Comparison of ENCODE assay signal across 10 mouse cellular contexts in the genomic region with DNA sequence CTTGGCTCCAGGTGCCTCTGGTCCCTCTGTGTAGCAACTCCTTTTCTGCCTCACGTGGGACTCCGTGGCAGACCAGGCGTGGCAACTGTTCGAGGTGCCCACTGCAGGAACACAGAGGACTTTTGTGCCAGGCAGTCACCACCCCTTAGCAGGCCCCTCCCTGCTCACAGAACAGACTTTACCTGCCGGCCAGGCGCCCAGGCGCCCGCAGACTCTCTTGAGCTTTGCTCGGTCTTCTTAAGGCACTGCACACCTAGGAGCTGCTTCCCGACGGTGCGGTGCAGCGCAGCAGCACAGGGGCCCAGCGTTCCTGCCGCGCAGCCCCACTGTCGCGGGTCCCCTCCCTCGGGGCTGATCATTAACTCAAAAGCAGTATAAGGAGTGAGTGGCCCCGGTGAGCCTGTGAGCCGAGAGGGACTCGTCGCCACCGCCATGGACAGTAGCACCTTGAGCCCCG. TPM values are rescaled to one million over a fixed set of nuclear protein-coding genes. Genes with fewer than 3 reads are reported as not detected.
DNase-seq lines count a peak whose midpoint lies in the region; ATAC-seq and TF ChIP-seq lines count a peak whose summit lies in the region.
"Had no signal": no experiment of that assay in that cellular context is flagged by ENCODE, and none has a peak within 500 bp of the region (broad histone marks: within the 10 kb centered on the region; RNA-seq: fewer than 3 reads in every experiment).

A gene (plus strand): TSS at position 195 of the 457 bp plus-strand sequence.

- DNase-seq in ES-E14 (ENCODE audit: low read depth, low spot score): no peak
- no peak for DNase-seq in embryonic facial prominence, embryonic 14.5 days (ENCODE audit: low spot score)
- peak; percentile 61 for DNase-seq in kidney, adult 9 months
- DNase-seq in lung, postnatal 25 days (ENCODE audit: low spot score): peak; percentile 12
- DNase-seq in frontal cortex, postnatal 25 days (ENCODE audit: low spot score in 2 of 2): no peak
- DNase-seq in left cerebral cortex, postnatal 25 days (ENCODE audit: low spot score in 2 of 2): no peak
- DNase-seq in frontal cortex, postnatal 14 days (ENCODE audit: low spot score in 2 of 2): no peak
- DNase-seq in left cerebral cortex, postnatal 10 days (ENCODE audit: extremely low spot score in 1 of 2, low spot score in 2 of 2): no peak

- ATAC-seq in embryonic facial prominence, embryonic 14.5 days (ENCODE audit: low read depth): no peak; the same call in 1 of the 2 replicates

- no peaks in the 10 kb centered on the region for H3K9me3 ChIP-seq in ES-E14 (ENCODE audit: control insufficient read depth, insufficient read depth, low read depth, low read length)
- H3K9me3 ChIP-seq in embryonic facial prominence, embryonic 14.5 days (ENCODE audit: control insufficient read depth, low read length): no peaks in the 10 kb centered on the region

- peaks cover 6 to 20% of the 10 kb centered on the region in 2 experiments for H3K4me1 ChIP-seq in ES-E14 (ENCODE audit: control insufficient read depth in 2 of 2, insufficient read depth in 2 of 2, low read length in 2 of 2, poor library complexity in 1 of 2)
- peaks cover 5% of the 10 kb centered on the region; the same call in 1 of the 2 replicates for H3K4me1 ChIP-seq in embryonic facial prominence, embryonic 14.5 days (ENCODE audit: control insufficient read depth, insufficient read depth, low read length)

- intact Hi-C loops in left cerebral cortex, postnatal 25 days (cut with DNase I): no loop called here
- intact Hi-C loops in left cerebral cortex, postnatal 10 days (cut with DNase I): no loop called here

- WGBS in embryonic facial prominence, embryonic 14.5 days: 13% methylated on average over 21 of the region's 25 CpGs

- H3K36me3 ChIP-seq in ES-E14 (ENCODE audit: control insufficient read depth, insufficient read depth, low read length, poor library complexity, severe bottlenecking): no peaks in the 10 kb centered on the region
- no peaks in the 10 kb centered on the region for H3K36me3 ChIP-seq in embryonic facial prominence, embryonic 14.5 days (ENCODE audit: control insufficient read depth, insufficient read depth, low read length)

- peaks cover 38% of the 10 kb centered on the region for H3K27me3 ChIP-seq in embryonic facial prominence, embryonic 14.5 days (replicated peaks; ENCODE audit: control insufficient read depth, insufficient read depth, low read length)

- H3K4me2 ChIP-seq in embryonic facial prominence, embryonic 14.5 days (ENCODE audit: low read depth, low read length): peak within 1 kb of the TSS; percentile 26

- peak within 1 kb of the TSS; percentile 42 to 57 for H3K4me3 ChIP-seq in ES-E14 (ENCODE audit: insufficient read depth in 1 of 2, low read depth in 1 of 2, low read length in 2 of 2, poor library complexity in 1 of 2, severe bottlenecking in 1 of 2)
- H3K4me3 ChIP-seq in embryonic facial prominence, embryonic 14.5 days (ENCODE audit: low read depth, low read length): peak within 1 kb of the TSS; percentile 14
- H3K4me3 ChIP-seq: myocyte had no signal

- no peak within 1 kb of the TSS for H3K27ac ChIP-seq in ES-E14 (ENCODE audit: insufficient read depth, low read depth, low read length, poor library complexity, severe bottlenecking)
- no peak within 1 kb of the TSS for H3K27ac ChIP-seq in embryonic facial prominence, embryonic 14.5 days (replicated peaks; ENCODE audit: low read depth, low read length)

- H3K9ac ChIP-seq in ES-E14 (ENCODE audit: insufficient read depth, low read depth, low read length, poor library complexity, severe bottlenecking): peak within 1 kb of the TSS; percentile 9; the same call in 1 of the 2 replicates
- no peak within 1 kb of the TSS for H3K9ac ChIP-seq in embryonic facial prominence, embryonic 14.5 days (ENCODE audit: low read depth, low read length)

- in situ Hi-C loops in ES-E14 (cut with MboI; ENCODE audit: low sequenced_read_pairs in 2 of 2, unreplicated experiment in 2 of 2): no loop called here

TF ChIP-seq in ES-E14, 5 proteins besides CTCF, POLR2A, EP300 and RAD21:
- TF ChIP-seq CHD2 (IDR thresholded peaks at IDR 0.05; ENCODE audit: low read depth, low read length): no peak
- no peak for TF ChIP-seq ZNF384 (IDR thresholded peaks at IDR 0.05; ENCODE audit: low read depth, low read length)
- TF ChIP-seq HCFC1 (IDR thresholded peaks at IDR 0.05; ENCODE audit: borderline replicate concordance, insufficient read depth, low read length): no peak
- TF ChIP-seq ZC3H11A (IDR thresholded peaks at IDR 0.05; ENCODE audit: borderline replicate concordance, low read depth, low read length): no peak
- TF ChIP-seq MAFK (IDR thresholded peaks at IDR 0.05; ENCODE audit: insufficient read depth, low read depth, low read length): no peak

RNA-seq across cellular contexts. Expression of the gene that starts here (rescaled TPM):
- total RNA-seq in ES-E14 (2012; rRNA removed): 4.0 and 5.0 TPM in 2 replicates
- polyA plus RNA-seq in embryonic facial prominence, embryonic 14.5 days (2014; fragmentation: Nextera tagmentation; extraction: Ambion mirVana): 0.30 and 0.89 TPM in 2 replicates
- under 1 TPM in 1 of 2 experiments, not detected in 1; 0.07 TPM for total RNA-seq in left cerebral cortex, postnatal 25 days (2021)
- under 1 TPM in 1 of 2 experiments, not detected in 1; 0.14 TPM for total RNA-seq in left cerebral cortex, postnatal 10 days (2021)
- total RNA-seq: common myeloid progenitor, adult 5-6 weeks had no signal
- polyA plus RNA-seq: myocyte had no signal

Comparison
In these comparisons a context has a peak if more than half of its experiments do, and no peak if none do; other contexts are left out.
1. DNase-seq: peak in kidney, adult 9 months (single experiment) and lung, postnatal 25 days (single experiment); none in ES-E14 (single experiment), embryonic facial prominence, embryonic 14.5 days (single experiment), frontal cortex, postnatal 25 days (0 of 2), left cerebral cortex, postnatal 25 days (0 of 2), frontal cortex, postnatal 14 days (0 of 2) and left cerebral cortex, postnatal 10 days (0 of 2).